Mouse (Mus musculus): ENCODE measurements around the gene Gpr107. TPM values are rescaled to one million over a fixed set of nuclear protein-coding genes. Genes with fewer than 3 reads are reported as not detected.

The Gpr107 gene
- total and polyA plus RNA-seq, 2 experiments from 2014 or later: 24.0 to 40.8 TPM

- ATAC-seq: no peak
- TF ChIP-seq CTCF (IDR thresholded peaks at IDR 0.05; ENCODE audit: low read depth): no peak
- WGBS: 84% methylated on average over 13 of the region's 13 CpGs
Observed at GRCm38 (mm10) chr2:31135512-31135931, 16.6 kb upstream of the Gpr107 start.

GRCm38 (mm10) chr2:31136338-31136737, 15.8 kb upstream of the Gpr107 start:
- TF ChIP-seq CTCF (IDR thresholded peaks at IDR 0.05; ENCODE audit: low read depth): no peak
- ATAC-seq (no peak), DNase-seq (no peak)
- no peak overlapping the region for H3K4me2 ChIP-seq (ENCODE audit: low read depth)
- H3K4me3 ChIP-seq (ENCODE audit: low read depth, low read length): no peak overlapping the region
- WGBS: 52% methylated on average over 13 of the region's 13 CpGs
- H3K27me3 ChIP-seq (ENCODE audit: insufficient read depth, low read length): no peaks in the 10 kb centered on the region
- H3K36me3 ChIP-seq (ENCODE audit: insufficient read depth): no peaks in the 10 kb centered on the region
- H3K27ac ChIP-seq (ENCODE audit: low read depth, low read length): no peak overlapping the region
- H3K9me3 ChIP-seq (ENCODE audit: low read length): no peaks in the 10 kb centered on the region
- 0 out of 2 replicates have a peak, but pooled peaks cover 7% of the 10 kb centered on the region for H3K4me1 ChIP-seq (ENCODE audit: insufficient read depth)
- no peak overlapping the region for H3K9ac ChIP-seq

More at GRCm38 (mm10) chr2:31135512-31135931, 16.6 kb upstream of the Gpr107 start:
- Histone ChIP-seq H3K27ac (ENCODE audit: low read depth, low read length) (no peak overlapping the region), H3K27me3 (ENCODE audit: insufficient read depth, low read length) (no peaks in the 10 kb centered on the region), H3K9ac (no peak overlapping the region), H3K4me1 (ENCODE audit: insufficient read depth) (0 out of 2 replicates have a peak, but pooled peaks cover 4% of the 10 kb centered on the region), H3K36me3 (ENCODE audit: insufficient read depth) (no peaks in the 10 kb centered on the region), H3K9me3 (ENCODE audit: low read length) (no peaks in the 10 kb centered on the region), H3K4me2 (ENCODE audit: low read depth) (no peak overlapping the region), H3K4me3 (ENCODE audit: low read depth, low read length) (no peak overlapping the region)
- no peak for DNase-seq

- ATAC-seq (no peak), DNase-seq (no peak)
- Histone ChIP-seq H3K4me3 (ENCODE audit: low read depth, low read length) (no peak overlapping the region), H3K9me3 (ENCODE audit: low read length) (no peaks in the 10 kb centered on the region), H3K9ac (no peak overlapping the region), H3K36me3 (ENCODE audit: insufficient read depth) (no peaks in the 10 kb centered on the region), H3K4me2 (ENCODE audit: low read depth) (no peak overlapping the region), H3K27me3 (ENCODE audit: insufficient read depth, low read length) (no peaks in the 10 kb centered on the region), H3K27ac (ENCODE audit: low read depth, low read length) (no peak overlapping the region), H3K4me1 (ENCODE audit: insufficient read depth) (0 out of 2 replicates have a peak, but pooled peaks cover 7% of the 10 kb centered on the region)
- no peak for TF ChIP-seq CTCF (IDR thresholded peaks at IDR 0.05; ENCODE audit: low read depth)
- 79% methylated on average over 14 of the region's 14 CpGs for WGBS
Observed at GRCm38 (mm10) chr2:31137018-31137590, 15.0 kb upstream of the Gpr107 start.

GRCm38 (mm10) chr2:31139174-31139632, 12.9 kb upstream of the Gpr107 start:
- ATAC-seq: no peak
- no peak overlapping the region for H3K4me2 ChIP-seq (ENCODE audit: low read depth)
- 79% methylated on average over 10 of the region's 10 CpGs for WGBS
- no peaks in the 10 kb centered on the region for H3K9me3 ChIP-seq (ENCODE audit: low read length)
- DNase-seq: no peak
- no peaks in the 10 kb centered on the region for H3K27me3 ChIP-seq (ENCODE audit: insufficient read depth, low read length)
- no peaks in the 10 kb centered on the region for H3K36me3 ChIP-seq (ENCODE audit: insufficient read depth)
- H3K4me1 ChIP-seq (ENCODE audit: insufficient read depth): 0 out of 2 replicates have a peak, but pooled peaks cover 7% of the 10 kb centered on the region
- H3K4me3 ChIP-seq (ENCODE audit: low read depth, low read length): no peak overlapping the region
- no peak for TF ChIP-seq CTCF (IDR thresholded peaks at IDR 0.05; ENCODE audit: low read depth)
- H3K27ac ChIP-seq (ENCODE audit: low read depth, low read length): no peak overlapping the region
- H3K9ac ChIP-seq: no peak overlapping the region

- Histone ChIP-seq H3K27me3 (ENCODE audit: insufficient read depth, low read length) (no peaks in the 10 kb centered on the region), H3K4me2 (ENCODE audit: low read depth) (peak overlapping the region; percentile 87), H3K27ac (ENCODE audit: low read depth, low read length) (no peak overlapping the region), H3K36me3 (ENCODE audit: insufficient read depth) (no peaks in the 10 kb centered on the region), H3K4me3 (ENCODE audit: low read depth, low read length) (peak overlapping the region; percentile 84), H3K9ac (peak overlapping the region; percentile 81), H3K9me3 (ENCODE audit: low read length) (no peaks in the 10 kb centered on the region), H3K4me1 (ENCODE audit: insufficient read depth) (0 out of 2 replicates have a peak, but pooled peaks cover 7% of the 10 kb centered on the region)
- ATAC-seq (no peak), DNase-seq (no peak)
- TF ChIP-seq CTCF (IDR thresholded peaks at IDR 0.05; ENCODE audit: low read depth): no peak
- 81% methylated on average over 12 of the region's 12 CpGs for WGBS
Observed at GRCm38 (mm10) chr2:31139991-31140771, 11.9 kb upstream of the Gpr107 start.

GRCm38 (mm10) chr2:31140772-31141073, 11.4 kb upstream of the Gpr107 start:
- no peak for TF ChIP-seq CTCF (IDR thresholded peaks at IDR 0.05; ENCODE audit: low read depth)
- 0 out of 2 replicates have a peak overlapping the region, but pooled peaks have one; percentile 90 for H3K27ac ChIP-seq (ENCODE audit: low read depth, low read length)
- H3K4me2 ChIP-seq (ENCODE audit: low read depth): peak overlapping the region; percentile 87
- peak overlapping the region; percentile 81 for H3K9ac ChIP-seq
- H3K36me3 ChIP-seq (ENCODE audit: insufficient read depth): no peaks in the 10 kb centered on the region
- 4% methylated on average over 10 of the region's 10 CpGs for WGBS
- 0 out of 2 replicates have a peak, but pooled peaks cover 7% of the 10 kb centered on the region for H3K4me1 ChIP-seq (ENCODE audit: insufficient read depth)
- H3K27me3 ChIP-seq (ENCODE audit: insufficient read depth, low read length): no peaks in the 10 kb centered on the region
- DNase-seq (no peak), ATAC-seq (no peak)
- no peaks in the 10 kb centered on the region for H3K9me3 ChIP-seq (ENCODE audit: low read length)
- peak overlapping the region; percentile 84 for H3K4me3 ChIP-seq (ENCODE audit: low read depth, low read length)

Measured in forebrain, postnatal 0 days (tissue).